Mouse (Mus musculus): Measurements from ENCODE around the gene Fgfr1op2. TPM values are rescaled to one million over a fixed set of nuclear protein-coding genes. Genes with fewer than 3 reads are reported as not detected.

The Fgfr1op2 gene
- total and polyA plus RNA-seq, 3 experiments, result 73.0 to 101 (median 94.1) TPM

DNA sequence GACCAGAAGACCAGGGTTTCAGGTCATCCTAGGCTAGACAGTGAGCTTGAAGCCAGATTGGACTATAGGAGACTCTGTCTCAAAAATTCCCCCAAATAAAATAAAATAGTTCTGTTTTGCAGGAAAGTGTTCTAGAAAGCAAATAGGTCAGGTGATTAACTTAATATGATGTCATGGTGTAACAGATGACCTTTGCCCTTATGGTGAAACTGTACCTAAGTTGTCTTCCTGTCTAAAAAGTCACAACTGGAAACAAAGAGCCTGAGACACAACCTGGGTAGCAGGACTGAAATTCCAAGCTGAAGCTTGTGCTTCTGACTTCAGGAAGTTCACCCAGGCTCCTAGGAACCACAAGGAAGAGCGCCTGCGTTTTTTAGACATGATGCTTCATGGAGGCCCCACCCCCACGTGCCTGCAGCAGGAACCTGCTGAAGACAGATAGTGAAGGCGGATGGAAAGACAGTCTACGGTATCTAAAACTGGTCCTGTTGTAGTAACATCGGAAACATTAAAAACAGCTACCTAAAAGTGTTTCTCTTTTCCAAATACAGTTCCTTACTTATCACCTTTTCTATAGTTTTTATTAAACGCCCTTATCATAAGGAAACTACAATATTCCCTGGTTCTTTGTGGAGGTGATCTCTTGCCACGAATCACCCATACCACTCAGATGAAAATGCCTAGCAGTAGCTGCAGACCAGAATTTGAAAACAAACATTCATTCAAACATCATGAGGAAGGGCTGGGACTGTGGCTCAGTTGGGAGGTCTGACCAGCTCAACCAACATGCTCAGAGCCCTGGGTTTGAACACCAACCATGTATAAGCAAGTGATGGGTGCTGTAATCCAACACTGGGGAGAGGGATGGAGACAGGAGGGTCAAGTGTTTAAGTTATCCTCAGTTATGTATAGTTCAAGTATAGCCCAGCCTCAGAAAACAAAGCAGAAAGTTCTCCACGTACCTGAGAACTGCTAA is 53.1 kb downstream of the Fgfr1op2 start:
- Histone ChIP-seq H3K4me3 (replicated peaks in 1 of 3; ENCODE audit: low read depth in 2 of 3, low read length in 2 of 3, poor library complexity in 1 of 3) (no peak overlapping the region), H3K27ac (ENCODE audit: insufficient read depth, low read depth) (no peak overlapping the region), H3K4me1 (ENCODE audit: control insufficient read depth in 1 of 2, insufficient read depth in 2 of 2) (peaks cover 12 to 13% of the 10 kb centered on the region in 2 experiments), H3K9me3 (replicated peaks; ENCODE audit: low read length) (no peaks in the 10 kb centered on the region), H3K9ac (ENCODE audit: insufficient read depth, low read depth) (no peak overlapping the region), H3K27me3 (replicated peaks) (no peaks in the 10 kb centered on the region), H3K36me3 (replicated peaks in 1 of 2; ENCODE audit: control insufficient read depth in 1 of 2, insufficient read depth in 1 of 2, low read length in 1 of 2) (peaks cover 0 to 6% of the 10 kb centered on the region in 2 experiments), H3K4me2 (ENCODE audit: insufficient read depth, low read depth, poor library complexity, severe bottlenecking) (no peak overlapping the region), H3K79me2 (replicated peaks; ENCODE audit: control insufficient read depth, extremely low read depth, insufficient read depth, poor library complexity, severe bottlenecking) (no peaks in the 10 kb centered on the region)
- in situ Hi-C loops (cut with MboI; ENCODE audit: low pct_ligation_motif_present, low pct_unique_long_range_greater_than_20kb, low sequenced_read_pairs), result no loop called here
- DNase-seq (ENCODE audit: extremely low read depth), result no peak
- TF ChIP-seq CTCF (conservative IDR thresholded peaks at IDR 0.05 in 1 of 2, IDR thresholded peaks at IDR 0.05 in 1 of 2; ENCODE audit: low read depth in 2 of 2, low read length in 2 of 2) (no peak), USF2 (conservative IDR thresholded peaks at IDR 0.05; ENCODE audit: low read depth, low read length) (no peak), MYC (IDR thresholded peaks at IDR 0.05; ENCODE audit: low read depth, low read length) (no peak), RCOR1 (conservative IDR thresholded peaks at IDR 0.05; ENCODE audit: low read depth, low read length) (no peak), ELF1 (IDR thresholded peaks at IDR 0.05; ENCODE audit: low read depth, low read length) (no peak), SIN3A (IDR thresholded peaks at IDR 0.05; ENCODE audit: low read length) (no peak), NELFE (IDR thresholded peaks at IDR 0.05; ENCODE audit: low read depth, low read length) (no peak), NRF1 (IDR thresholded peaks at IDR 0.05; ENCODE audit: low read depth, low read length) (no peak)
- dilution Hi-C loops (cut with MboI; ENCODE audit: extremely low pct_ligation_motif_present, extremely low pct_unique_long_range_greater_than_20kb, low sequenced_read_pairs), result no loop called here

DNA sequence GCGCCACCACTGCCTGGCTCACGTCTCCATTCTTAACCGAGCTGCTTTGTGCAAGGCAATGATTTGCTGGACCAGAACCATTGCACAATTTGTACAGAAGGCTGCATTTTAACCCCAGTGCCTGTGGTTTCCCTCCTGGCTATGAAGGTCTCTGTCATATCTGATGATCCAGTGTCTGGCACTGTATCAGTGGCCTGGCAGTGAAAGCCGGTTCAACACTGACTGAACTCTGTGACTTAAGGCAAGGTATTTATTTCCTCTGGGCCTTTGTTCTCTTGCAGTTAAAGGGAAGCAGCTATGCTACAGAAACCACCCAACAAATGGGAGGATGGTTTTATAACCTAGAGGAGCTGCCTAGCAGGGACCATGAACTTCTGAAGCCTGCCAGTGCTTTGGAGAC is 54.0 kb downstream of the Fgfr1op2 start:
- Histone ChIP-seq H3K4me3 (replicated peaks in 1 of 3; ENCODE audit: low read depth in 2 of 3, low read length in 2 of 3, poor library complexity in 1 of 3) (no peak overlapping the region), H3K36me3 (replicated peaks in 1 of 2; ENCODE audit: control insufficient read depth in 1 of 2, insufficient read depth in 1 of 2, low read length in 1 of 2) (peaks cover 0 to 3% of the 10 kb centered on the region in 2 experiments), H3K9me3 (replicated peaks; ENCODE audit: low read length) (no peaks in the 10 kb centered on the region), H3K79me2 (replicated peaks; ENCODE audit: control insufficient read depth, extremely low read depth, insufficient read depth, poor library complexity, severe bottlenecking) (no peaks in the 10 kb centered on the region), H3K4me2 (ENCODE audit: insufficient read depth, low read depth, poor library complexity, severe bottlenecking) (no peak overlapping the region), H3K27me3 (replicated peaks) (no peaks in the 10 kb centered on the region), H3K4me1 (ENCODE audit: control insufficient read depth in 1 of 2, insufficient read depth in 2 of 2) (peaks cover 12 to 13% of the 10 kb centered on the region in 2 experiments), H3K27ac (ENCODE audit: insufficient read depth, low read depth) (no peak overlapping the region), H3K9ac (ENCODE audit: insufficient read depth, low read depth) (no peak overlapping the region)
- TF ChIP-seq SIN3A (IDR thresholded peaks at IDR 0.05; ENCODE audit: low read length), result no peak
- in situ Hi-C loops (cut with MboI; ENCODE audit: low pct_ligation_motif_present, low pct_unique_long_range_greater_than_20kb, low sequenced_read_pairs) (no loop called here), dilution Hi-C loops (cut with MboI; ENCODE audit: extremely low pct_ligation_motif_present, extremely low pct_unique_long_range_greater_than_20kb, low sequenced_read_pairs) (no loop called here)
- DNase-seq (ENCODE audit: extremely low read depth), result no peak

DNA sequence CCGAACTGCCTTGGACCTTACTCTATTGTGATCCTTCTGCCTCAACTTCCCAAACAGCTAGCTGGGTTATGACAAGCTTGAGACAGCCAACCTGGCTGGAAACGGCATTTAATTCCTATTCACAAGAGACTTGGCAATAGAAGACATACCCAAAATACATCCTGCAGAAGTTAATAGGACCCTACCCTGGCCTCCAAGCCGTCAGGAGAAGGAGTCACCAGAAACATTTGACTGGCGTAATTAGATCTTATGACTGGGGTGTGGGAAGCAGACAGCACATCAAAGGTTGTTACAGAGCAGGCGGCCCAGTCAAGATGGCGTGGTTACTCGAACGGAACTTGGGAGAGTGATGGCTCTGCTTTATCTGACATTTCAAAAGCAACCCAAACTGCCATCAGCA is 54.8 kb downstream of the Fgfr1op2 start:
- no peaks in the 10 kb centered on the region for H3K9me3 ChIP-seq (replicated peaks; ENCODE audit: low read length)
- TF ChIP-seq PAX5 (IDR thresholded peaks at IDR 0.05; ENCODE audit: low read length) (no peak), ELF1 (IDR thresholded peaks at IDR 0.05; ENCODE audit: low read depth, low read length) (no peak), EP300 (IDR thresholded peaks at IDR 0.05; ENCODE audit: low read length) (no peak), UBTF (IDR thresholded peaks at IDR 0.05; ENCODE audit: low read depth, low read length) (no peak), RAD21 (IDR thresholded peaks at IDR 0.05; ENCODE audit: low read depth, low read length) (no peak), ZMIZ1 (IDR thresholded peaks at IDR 0.05; ENCODE audit: low read depth, low read length) (no peak), BHLHE40 (IDR thresholded peaks at IDR 0.05; ENCODE audit: low read depth, low read length) (no peak), E2F4 (IDR thresholded peaks at IDR 0.05; ENCODE audit: insufficient replicate concordance, low read depth, low read length) (no peak), ZKSCAN1 (IDR thresholded peaks at IDR 0.05; ENCODE audit: borderline replicate concordance, low read depth, low read length) (no peak), SMC3 (IDR thresholded peaks at IDR 0.05; ENCODE audit: low read depth, low read length) (no peak), NELFE (IDR thresholded peaks at IDR 0.05; ENCODE audit: low read depth, low read length) (no peak), MEF2A (IDR thresholded peaks at IDR 0.05; ENCODE audit: borderline replicate concordance, low read depth, low read length) (no peak), TCF12 (IDR thresholded peaks at IDR 0.05; ENCODE audit: low read depth, low read length) (no peak), CTCF (conservative IDR thresholded peaks at IDR 0.05 in 1 of 2, IDR thresholded peaks at IDR 0.05 in 1 of 2; ENCODE audit: low read depth in 2 of 2, low read length in 2 of 2) (no peak), MXI1 (IDR thresholded peaks at IDR 0.05; ENCODE audit: low read depth, low read length) (no peak), SIN3A (IDR thresholded peaks at IDR 0.05; ENCODE audit: low read length) (no peak)
- H3K9ac ChIP-seq (ENCODE audit: insufficient read depth, low read depth), result no peak overlapping the region
- H3K4me2 ChIP-seq (ENCODE audit: insufficient read depth, low read depth, poor library complexity, severe bottlenecking), result no peak overlapping the region
- no peaks in the 10 kb centered on the region for H3K36me3 ChIP-seq (replicated peaks in 1 of 2; ENCODE audit: control insufficient read depth in 1 of 2, insufficient read depth in 1 of 2, low read length in 1 of 2)
- dilution Hi-C loops (cut with MboI; ENCODE audit: extremely low pct_ligation_motif_present, extremely low pct_unique_long_range_greater_than_20kb, low sequenced_read_pairs) (no loop called here), in situ Hi-C loops (cut with MboI; ENCODE audit: low pct_ligation_motif_present, low pct_unique_long_range_greater_than_20kb, low sequenced_read_pairs) (no loop called here)
- H3K79me2 ChIP-seq (replicated peaks; ENCODE audit: control insufficient read depth, extremely low read depth, insufficient read depth, poor library complexity, severe bottlenecking), result no peaks in the 10 kb centered on the region
- no peaks in the 10 kb centered on the region for H3K27me3 ChIP-seq (replicated peaks)
- no peak for DNase-seq (ENCODE audit: extremely low read depth)
- no peak overlapping the region for H3K27ac ChIP-seq (ENCODE audit: insufficient read depth, low read depth)
- peaks cover 12 to 13% of the 10 kb centered on the region in 2 experiments for H3K4me1 ChIP-seq (ENCODE audit: control insufficient read depth in 1 of 2, insufficient read depth in 2 of 2)
- H3K4me3 ChIP-seq (replicated peaks in 1 of 3; ENCODE audit: low read depth in 2 of 3, low read length in 2 of 3, poor library complexity in 1 of 3), result no peak overlapping the region

All from CH12.LX (cell line).